Mouse (Mus musculus): ENCODE results near the gene Nt5c. TPM values are rescaled to one million over a fixed set of nuclear protein-coding genes. Genes with fewer than 3 reads are reported as not detected.
"Not testable (repeated sequence)": the region's sequence is repeated elsewhere in the genome, so short reads cannot be mapped to it uniquely, and the experiment has no call there.

The Nt5c gene
- polyA plus RNA-seq, 1 experiment from 2014 or later, result 70.5 TPM

DNA sequence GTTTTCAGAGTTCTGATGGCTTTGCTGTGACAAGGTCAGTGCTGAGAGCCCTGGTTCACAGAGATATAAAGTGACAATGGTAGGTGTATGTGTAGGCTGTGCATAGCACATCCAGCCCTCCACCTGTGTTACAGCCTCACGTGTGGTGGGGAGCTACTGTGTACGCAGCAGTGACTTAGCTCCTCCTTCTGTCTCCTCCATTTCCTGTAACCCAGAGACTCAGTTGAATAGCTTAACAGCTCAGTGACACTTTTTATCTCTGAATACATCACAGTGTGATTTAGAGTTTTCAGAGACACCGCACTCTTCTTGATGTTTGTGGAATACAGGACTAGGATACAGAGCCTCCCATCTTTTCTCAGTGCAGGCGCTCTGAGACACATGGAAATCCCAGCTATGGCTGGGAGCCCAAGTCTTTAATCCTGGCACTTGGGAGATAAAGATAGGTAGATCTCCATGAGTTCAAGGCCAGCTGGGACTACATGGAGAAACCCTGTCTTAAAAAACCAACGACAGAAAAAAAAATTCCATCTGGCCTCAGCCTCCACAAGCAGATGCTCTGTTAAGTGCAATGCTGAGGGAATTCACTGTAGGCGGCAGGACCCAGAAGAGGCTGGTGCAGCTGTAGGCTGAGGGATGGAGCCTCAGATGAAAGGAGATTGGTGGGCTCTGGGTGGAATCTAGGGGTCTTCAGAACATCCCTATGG lies 10.0 kb downstream of the Nt5c start:
- Histone ChIP-seq H3K27ac (ENCODE audit: low read depth, low read length) (no peak overlapping the region), H3K9me3 (replicated peaks; ENCODE audit: control insufficient read depth, low read length) (no peaks in the 10 kb centered on the region), H3K4me1 (ENCODE audit: control insufficient read depth, insufficient read depth, low read length) (peaks cover 7% of the 10 kb centered on the region), H3K4me3 (ENCODE audit: low read depth, low read length) (no peak overlapping the region), H3K27me3 (ENCODE audit: control insufficient read depth, insufficient read depth, low read length) (no peaks in the 10 kb centered on the region), H3K9ac (ENCODE audit: low read depth, low read length) (no peak overlapping the region), H3K4me2 (no peak overlapping the region), H3K36me3 (ENCODE audit: control insufficient read depth, insufficient read depth, low read length) (no peaks in the 10 kb centered on the region)
- 70% methylated on average over 6 of the region's 6 CpGs for WGBS (ENCODE audit: insufficient replicate concordance)
- no peak for ATAC-seq (replicated peaks; ENCODE audit: insufficient number of reproducible peaks, low FRiP score, low TSS enrichment)

DNA sequence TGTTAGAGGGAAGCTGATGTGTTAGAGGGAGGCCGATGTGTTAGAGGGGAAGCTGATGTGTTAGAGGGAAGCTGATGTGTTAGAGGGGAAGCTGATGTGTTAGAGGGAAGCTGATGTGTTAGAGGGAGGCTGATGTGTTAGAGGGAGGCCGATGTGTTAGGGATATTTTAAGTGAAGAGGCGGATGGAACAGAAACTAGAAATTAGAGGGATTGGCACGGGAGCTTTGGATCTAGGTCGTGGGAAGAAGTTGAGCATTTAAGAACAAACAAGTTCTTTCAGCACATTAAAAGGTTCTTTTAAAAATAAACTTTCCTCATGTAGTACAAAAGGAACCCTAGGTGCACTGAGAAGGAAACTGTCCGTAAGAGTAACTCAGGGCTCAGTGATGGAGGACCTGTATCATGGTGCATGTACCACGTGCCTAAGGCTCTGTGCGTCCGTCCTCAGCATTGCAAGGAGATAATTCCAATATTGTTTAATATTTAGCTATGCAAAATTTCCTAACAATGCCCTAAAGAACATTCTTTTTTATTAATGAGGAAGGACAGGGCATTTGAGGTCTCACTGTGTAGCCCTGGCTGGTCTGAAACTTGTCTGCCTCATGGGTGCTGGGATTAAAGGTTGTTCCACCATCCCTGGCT lies 13.2 kb downstream of the Nt5c start:
- H3K27me3 ChIP-seq (ENCODE audit: control insufficient read depth, insufficient read depth, low read length), result no peaks in the 10 kb centered on the region
- no peaks in the 10 kb centered on the region; the same call in 1 of the 2 replicates for H3K36me3 ChIP-seq (ENCODE audit: control insufficient read depth, insufficient read depth, low read length)
- H3K9ac ChIP-seq (ENCODE audit: low read depth, low read length), result no peak overlapping the region
- no peak overlapping the region for H3K27ac ChIP-seq (ENCODE audit: low read depth, low read length)
- no peak for ATAC-seq (replicated peaks; ENCODE audit: insufficient number of reproducible peaks, low FRiP score, low TSS enrichment)
- H3K9me3 ChIP-seq (replicated peaks; ENCODE audit: control insufficient read depth, low read length), result no peaks in the 10 kb centered on the region
- 82% methylated on average over 9 of the region's 9 CpGs for WGBS (ENCODE audit: insufficient replicate concordance)
- no peak overlapping the region for H3K4me3 ChIP-seq (ENCODE audit: low read depth, low read length)
- peaks cover 23% of the 10 kb centered on the region for H3K4me1 ChIP-seq (ENCODE audit: control insufficient read depth, insufficient read depth, low read length)
- H3K4me2 ChIP-seq, result no peak overlapping the region

DNA sequence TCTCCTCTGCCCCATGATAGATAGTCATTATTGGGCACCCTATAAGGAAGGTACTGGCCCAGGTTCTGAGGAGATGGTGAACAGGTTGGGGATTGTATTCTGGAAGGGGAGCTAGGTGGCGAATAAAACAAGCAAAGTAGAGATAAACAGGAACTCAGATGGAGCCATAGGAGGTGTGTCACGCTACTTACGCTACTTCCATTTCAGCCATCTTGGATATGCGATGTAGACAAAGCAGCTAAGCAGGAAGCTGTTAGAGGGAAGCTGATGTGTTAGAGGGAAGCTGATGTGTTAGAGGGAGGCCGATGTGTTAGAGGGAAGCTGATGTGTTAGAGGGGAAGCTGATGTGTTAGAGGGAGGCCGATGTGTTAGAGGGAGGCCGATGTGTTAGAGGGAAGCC lies 14.3 kb downstream of the Nt5c start:
- H3K36me3 ChIP-seq (ENCODE audit: control insufficient read depth, insufficient read depth, low read length); H3K4me2 ChIP-seq; H3K4me3 ChIP-seq (ENCODE audit: low read depth, low read length); H3K27ac ChIP-seq (ENCODE audit: low read depth, low read length); H3K9me3 ChIP-seq (replicated peaks; ENCODE audit: control insufficient read depth, low read length); ATAC-seq (replicated peaks; ENCODE audit: insufficient number of reproducible peaks, low FRiP score, low TSS enrichment); H3K9ac ChIP-seq (ENCODE audit: low read depth, low read length); H3K27me3 ChIP-seq (ENCODE audit: control insufficient read depth, insufficient read depth, low read length): not testable (repeated sequence)
- WGBS (ENCODE audit: insufficient replicate concordance), result 75% methylated on average over 7 of the region's 7 CpGs
- H3K4me1 ChIP-seq (ENCODE audit: control insufficient read depth, insufficient read depth, low read length), result peaks cover 31% of the 10 kb centered on the region

DNA sequence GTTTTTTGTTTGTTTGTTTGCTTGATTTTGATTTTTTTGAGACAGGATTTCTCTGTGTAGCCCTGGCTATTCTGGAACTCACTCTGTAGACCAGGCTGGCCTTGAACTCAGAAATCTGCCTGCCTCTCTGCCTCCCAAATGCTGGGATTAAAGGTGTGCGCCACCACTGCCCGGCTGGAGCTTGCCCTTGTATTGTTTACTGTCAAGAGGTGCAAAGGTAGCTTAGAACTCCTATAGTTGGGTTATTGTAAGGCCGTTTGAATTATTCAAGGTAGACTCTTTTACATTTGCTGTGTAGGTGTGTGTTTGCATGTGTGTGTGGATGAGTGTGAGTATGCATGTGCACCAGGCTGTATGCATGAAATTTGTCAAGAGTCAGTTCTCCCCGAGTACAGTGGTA lies 15.0 kb downstream of the Nt5c start:
- not testable (repeated sequence) for H3K9me3 ChIP-seq (replicated peaks; ENCODE audit: control insufficient read depth, low read length)

DNA sequence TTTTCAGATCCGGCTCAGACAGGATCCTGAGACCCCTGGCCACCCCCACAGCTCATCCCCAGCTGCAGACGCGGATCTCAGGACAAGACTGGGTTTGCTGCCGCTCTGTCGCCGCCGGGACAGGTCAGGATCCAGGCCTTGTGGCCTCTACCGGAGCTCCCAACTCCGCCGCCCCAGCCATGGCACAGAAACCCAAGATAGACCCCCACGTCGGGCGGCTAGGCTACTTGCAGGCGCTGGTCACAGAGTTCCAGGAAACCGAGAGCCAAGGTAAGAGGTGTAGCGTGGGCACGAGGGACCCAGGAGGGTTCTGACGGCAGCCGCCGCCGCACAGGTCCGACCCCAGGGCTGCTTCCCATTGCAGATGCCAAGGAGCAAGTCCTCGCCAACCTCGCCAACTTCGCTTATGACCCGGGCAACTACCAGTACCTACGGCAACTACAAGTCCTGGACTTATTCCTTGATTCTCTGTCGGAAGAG lies 15.9 kb downstream of the Nt5c start:
- ATAC-seq (replicated peaks; ENCODE audit: insufficient number of reproducible peaks, low FRiP score, low TSS enrichment), result 0 out of 2 replicates have a peak, but pooled peaks have one; percentile 4

More for the DNA sequence above, 15.0 kb downstream of the Nt5c start:
- H3K36me3 ChIP-seq (ENCODE audit: control insufficient read depth, insufficient read depth, low read length); H3K27me3 ChIP-seq (ENCODE audit: control insufficient read depth, insufficient read depth, low read length); ATAC-seq (replicated peaks; ENCODE audit: insufficient number of reproducible peaks, low FRiP score, low TSS enrichment); H3K27ac ChIP-seq (ENCODE audit: low read depth, low read length): not testable (repeated sequence)
- H3K9ac ChIP-seq (ENCODE audit: low read depth, low read length), result peak overlapping the region; percentile 87; the same call in 1 of the 2 replicates
- H3K4me1 ChIP-seq (ENCODE audit: control insufficient read depth, insufficient read depth, low read length), result peaks cover 31% of the 10 kb centered on the region
- peak overlapping the region; percentile 98; the same call in 1 of the 2 replicates for H3K4me2 ChIP-seq
- 77% methylated on average over 4 of the region's 4 CpGs for WGBS (ENCODE audit: insufficient replicate concordance)
- peak overlapping the region; percentile 92; the same call in 1 of the 2 replicates for H3K4me3 ChIP-seq (ENCODE audit: low read depth, low read length)

DNA sequence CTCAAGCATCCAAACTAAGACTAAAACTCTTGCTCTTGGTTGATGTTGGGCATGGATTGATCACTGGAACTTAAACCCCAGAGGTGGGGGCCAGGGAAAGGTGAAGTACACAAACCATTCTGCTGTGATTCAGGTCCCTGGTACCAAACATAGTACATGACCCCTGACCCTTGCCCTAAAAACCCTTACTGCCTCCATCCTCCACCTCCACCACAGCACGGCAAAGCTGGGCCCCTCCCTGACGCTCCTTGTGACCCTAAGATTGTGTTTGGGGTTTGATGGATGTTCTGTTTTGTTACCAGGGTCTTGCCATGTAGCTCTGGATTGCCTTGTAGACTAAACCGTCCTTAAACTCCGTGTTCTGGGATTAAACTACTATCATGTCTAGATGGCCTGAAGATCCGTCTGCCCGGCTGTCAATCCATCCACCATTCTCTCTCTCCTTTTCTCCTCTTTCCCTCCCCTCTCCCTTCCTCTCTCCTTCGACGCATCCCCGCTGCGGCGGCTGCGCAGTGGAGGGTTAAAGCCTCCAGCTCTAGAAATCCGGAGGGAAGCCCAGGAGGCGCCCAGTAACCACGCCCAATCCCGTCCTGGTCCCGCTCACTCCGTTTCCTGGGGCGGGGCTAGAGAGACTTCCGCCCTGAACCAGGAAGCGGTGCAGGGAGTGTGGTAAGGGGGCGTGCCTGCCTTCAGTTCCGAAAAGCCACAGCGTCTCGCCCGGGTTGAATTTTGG lies 16.5 kb downstream of the Nt5c start, which contains the start of gene Armc7:
Gene Armc7 (plus strand): TSS at position 643 of the 733 bp plus-strand sequence.
- Histone ChIP-seq H3K4me3 (ENCODE audit: low read depth, low read length) (peak within 1 kb of the TSS; percentile 92), H3K9me3 (replicated peaks; ENCODE audit: control insufficient read depth, low read length) (no peaks in the 10 kb centered on the region), H3K27ac (ENCODE audit: low read depth, low read length) (peak within 1 kb of the TSS; percentile 84), H3K4me1 (ENCODE audit: control insufficient read depth, insufficient read depth, low read length) (peaks cover 31% of the 10 kb centered on the region), H3K27me3 (ENCODE audit: control insufficient read depth, insufficient read depth, low read length) (no peaks in the 10 kb centered on the region), H3K9ac (ENCODE audit: low read depth, low read length) (peak within 1 kb of the TSS; percentile 87), H3K4me2 (peak within 1 kb of the TSS; percentile 98), H3K36me3 (ENCODE audit: control insufficient read depth, insufficient read depth, low read length) (no peaks in the 10 kb centered on the region; the same call in 1 of the 2 replicates)
- ATAC-seq (replicated peaks; ENCODE audit: insufficient number of reproducible peaks, low FRiP score, low TSS enrichment), result peak; percentile 92
- 1% methylated on average over 26 of the region's 26 CpGs for WGBS (ENCODE audit: insufficient replicate concordance)

More for the DNA sequence above, 15.9 kb downstream of the Nt5c start:
- Histone ChIP-seq H3K9me3 (replicated peaks; ENCODE audit: control insufficient read depth, low read length) (no peaks in the 10 kb centered on the region), H3K27ac (ENCODE audit: low read depth, low read length) (peak overlapping the region; percentile 15; the same call in 1 of the 2 replicates), H3K4me3 (ENCODE audit: low read depth, low read length) (peak overlapping the region; percentile 92), H3K4me2 (peak overlapping the region; percentile 98), H3K4me1 (ENCODE audit: control insufficient read depth, insufficient read depth, low read length) (peaks cover 31% of the 10 kb centered on the region), H3K9ac (ENCODE audit: low read depth, low read length) (peak overlapping the region; percentile 87), H3K27me3 (ENCODE audit: control insufficient read depth, insufficient read depth, low read length) (no peaks in the 10 kb centered on the region), H3K36me3 (ENCODE audit: control insufficient read depth, insufficient read depth, low read length) (no peaks in the 10 kb centered on the region; the same call in 1 of the 2 replicates)
- WGBS (ENCODE audit: insufficient replicate concordance), result 5% methylated on average over 28 of the region's 28 CpGs

DNA sequence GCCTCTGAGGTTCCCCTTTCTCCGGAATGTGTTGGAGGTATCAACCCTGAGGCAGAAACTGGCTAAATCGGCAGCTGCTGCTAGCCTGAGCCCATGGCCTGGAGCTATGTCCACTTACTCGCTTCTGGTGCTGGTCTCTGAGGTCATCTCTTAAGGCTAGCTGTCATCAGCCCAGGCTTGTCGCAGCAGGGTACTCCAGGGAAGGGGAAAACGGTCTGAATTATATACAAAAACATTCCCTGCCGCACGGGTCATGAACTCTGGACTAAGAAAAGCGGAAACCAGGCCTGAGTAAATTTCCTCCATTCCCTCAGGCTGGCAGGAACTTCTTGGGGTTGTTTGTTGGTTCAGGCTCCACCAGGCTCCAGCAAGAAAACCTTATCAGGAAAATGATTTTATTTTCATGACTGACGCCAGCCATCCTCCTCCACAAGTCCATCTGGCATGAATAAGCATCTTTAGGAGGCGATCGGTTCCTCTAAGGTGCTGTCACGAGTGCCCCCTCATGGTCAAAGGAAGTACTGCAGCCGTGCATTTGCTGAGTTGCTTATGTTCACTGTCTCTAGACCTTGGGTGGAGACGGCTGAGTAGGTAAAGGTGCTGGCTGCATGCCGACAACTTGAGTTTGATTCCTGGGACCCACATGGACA lies 17.9 kb downstream of the Nt5c start:
- Histone ChIP-seq H3K27ac (ENCODE audit: low read depth, low read length) (peak overlapping the region; percentile 79), H3K4me3 (ENCODE audit: low read depth, low read length) (no peak overlapping the region), H3K27me3 (ENCODE audit: control insufficient read depth, insufficient read depth, low read length) (no peaks in the 10 kb centered on the region), H3K9me3 (replicated peaks; ENCODE audit: control insufficient read depth, low read length) (no peaks in the 10 kb centered on the region), H3K4me1 (ENCODE audit: control insufficient read depth, insufficient read depth, low read length) (peaks cover 31% of the 10 kb centered on the region), H3K36me3 (ENCODE audit: control insufficient read depth, insufficient read depth, low read length) (no peaks in the 10 kb centered on the region; the same call in 1 of the 2 replicates), H3K4me2 (peak overlapping the region; percentile 38), H3K9ac (ENCODE audit: low read depth, low read length) (0 out of 2 replicates have a peak overlapping the region, but pooled peaks have one; percentile 34)
- ATAC-seq (replicated peaks; ENCODE audit: insufficient number of reproducible peaks, low FRiP score, low TSS enrichment), result peak; percentile 37
- WGBS (ENCODE audit: insufficient replicate concordance), result 16% methylated on average over 15 of the region's 15 CpGs

DNA sequence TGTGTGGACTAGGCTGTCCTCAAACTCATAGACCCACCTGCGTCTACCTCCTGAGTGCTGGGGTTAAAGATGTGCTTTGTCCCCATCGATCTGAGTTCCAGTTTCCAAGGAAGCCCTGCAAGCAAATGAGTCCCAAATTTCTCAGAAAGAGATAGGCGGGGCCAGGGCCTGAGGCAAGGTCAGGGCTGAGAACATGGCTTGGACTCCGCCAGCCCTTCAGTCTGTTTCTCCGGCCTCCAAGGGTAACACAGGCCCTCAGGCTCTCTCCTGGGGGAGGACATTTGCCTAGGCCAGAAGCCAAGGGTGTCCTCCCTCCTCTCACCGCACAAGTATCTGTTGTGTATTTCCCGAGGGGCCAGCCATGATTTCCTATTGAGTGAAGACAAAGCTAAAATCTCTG lies 19.5 kb downstream of the Nt5c start:
- H3K9ac ChIP-seq (ENCODE audit: low read depth, low read length), result no peak overlapping the region

More for the DNA sequence above, 19.5 kb downstream of the Nt5c start:
- H3K4me1 ChIP-seq (ENCODE audit: control insufficient read depth, insufficient read depth, low read length), result peaks cover 33% of the 10 kb centered on the region
- no peaks in the 10 kb centered on the region; the same call in 1 of the 2 replicates for H3K36me3 ChIP-seq (ENCODE audit: control insufficient read depth, insufficient read depth, low read length)
- H3K27me3 ChIP-seq (ENCODE audit: control insufficient read depth, insufficient read depth, low read length), result no peaks in the 10 kb centered on the region
- no peaks in the 10 kb centered on the region for H3K9me3 ChIP-seq (replicated peaks; ENCODE audit: control insufficient read depth, low read length)
- 83% methylated on average over 7 of the region's 7 CpGs for WGBS (ENCODE audit: insufficient replicate concordance)
- H3K4me2 ChIP-seq, result no peak overlapping the region
- no peak overlapping the region for H3K4me3 ChIP-seq (ENCODE audit: low read depth, low read length)
- no peak overlapping the region for H3K27ac ChIP-seq (ENCODE audit: low read depth, low read length)
- ATAC-seq (replicated peaks; ENCODE audit: insufficient number of reproducible peaks, low FRiP score, low TSS enrichment), result no peak

All from heart, embryonic 11.5 days (tissue).